Mouse (Mus musculus): ENCODE results near the gene Bpifb5. TPM values are rescaled to one million over a fixed set of nuclear protein-coding genes. Genes with fewer than 3 reads are reported as not detected.
A peak's percentile ranks its signal among the peaks of the same experiment; 100 is the strongest.
"Not testable (repeated sequence)": the region's sequence is repeated elsewhere in the genome, so short reads cannot be mapped to it uniquely, and the experiment has no call there.

Bpifb5 gene
- not detected in 2 replicates for polyA plus RNA-seq (2014; fragmentation: Nextera tagmentation; extraction: Ambion mirVana)

GRCm38 (mm10) chr2:154223265-154223916, at the start of gene Bpifb5:
Gene Bpifb5 (plus strand): TSS chr2:154223742.
- Histone ChIP-seq H3K9ac (ENCODE audit: low read depth, low read length) (no peak within 1 kb of the TSS), H3K4me2 (no peak within 1 kb of the TSS), H3K4me3 (ENCODE audit: low read depth, low read length) (no peak within 1 kb of the TSS), H3K9me3 (ENCODE audit: control insufficient read depth, low read length) (no peaks in the 10 kb centered on the region), H3K27me3 (replicated peaks; ENCODE audit: control insufficient read depth, insufficient read depth, low read length) (no peaks in the 10 kb centered on the region), H3K4me1 (replicated peaks; ENCODE audit: control insufficient read depth, insufficient read depth, low read length) (no peaks in the 10 kb centered on the region), H3K36me3 (ENCODE audit: control insufficient read depth, insufficient read depth, low read length) (no peaks in the 10 kb centered on the region), H3K27ac (ENCODE audit: low read depth, low read length) (no peak within 1 kb of the TSS)
- 16% methylated on average over 14 of the region's 14 CpGs for WGBS
- ATAC-seq (replicated peaks; ENCODE audit: low FRiP score): 0 out of 2 replicates have a peak, but pooled peaks have one; percentile 31
- DNase-seq (ENCODE audit: low spot score): no peak

- not testable (repeated sequence) for H3K27ac ChIP-seq (ENCODE audit: low read depth, low read length); H3K9me3 ChIP-seq (ENCODE audit: control insufficient read depth, low read length); H3K27me3 ChIP-seq (replicated peaks; ENCODE audit: control insufficient read depth, insufficient read depth, low read length); H3K36me3 ChIP-seq (ENCODE audit: control insufficient read depth, insufficient read depth, low read length); H3K4me1 ChIP-seq (replicated peaks; ENCODE audit: control insufficient read depth, insufficient read depth, low read length); DNase-seq (ENCODE audit: low spot score); H3K4me3 ChIP-seq (ENCODE audit: low read depth, low read length); H3K9ac ChIP-seq (ENCODE audit: low read depth, low read length); H3K4me2 ChIP-seq; ATAC-seq (replicated peaks; ENCODE audit: low FRiP score)
- WGBS: 79% methylated on average over 7 of the region's 7 CpGs
These were observed 41.6 kb upstream of the Bpifb5 start for GRCm38 (mm10) chr2:154181900-154182299.

GRCm38 (mm10) chr2:154183061-154183460, 40.5 kb upstream of the Bpifb5 start:
- DNase-seq (ENCODE audit: low spot score); H3K27ac ChIP-seq (ENCODE audit: low read depth, low read length); H3K4me1 ChIP-seq (replicated peaks; ENCODE audit: control insufficient read depth, insufficient read depth, low read length); H3K4me2 ChIP-seq; H3K4me3 ChIP-seq (ENCODE audit: low read depth, low read length); ATAC-seq (replicated peaks; ENCODE audit: low FRiP score); H3K9ac ChIP-seq (ENCODE audit: low read depth, low read length); H3K36me3 ChIP-seq (ENCODE audit: control insufficient read depth, insufficient read depth, low read length); H3K9me3 ChIP-seq (ENCODE audit: control insufficient read depth, low read length); H3K27me3 ChIP-seq (replicated peaks; ENCODE audit: control insufficient read depth, insufficient read depth, low read length): not testable (repeated sequence)
- 66% methylated on average over 4 of the region's 4 CpGs for WGBS

- 88% methylated on average over 6 of the region's 6 CpGs for WGBS
- Histone ChIP-seq H3K4me1 (replicated peaks; ENCODE audit: control insufficient read depth, insufficient read depth, low read length) (no peaks in the 10 kb centered on the region), H3K27me3 (replicated peaks; ENCODE audit: control insufficient read depth, insufficient read depth, low read length) (no peaks in the 10 kb centered on the region), H3K36me3 (ENCODE audit: control insufficient read depth, insufficient read depth, low read length) (no peaks in the 10 kb centered on the region), H3K27ac (ENCODE audit: low read depth, low read length) (no peak overlapping the region), H3K9me3 (ENCODE audit: control insufficient read depth, low read length) (no peaks in the 10 kb centered on the region), H3K9ac (ENCODE audit: low read depth, low read length) (no peak overlapping the region), H3K4me2 (no peak overlapping the region), H3K4me3 (ENCODE audit: low read depth, low read length) (no peak overlapping the region)
- ATAC-seq (replicated peaks; ENCODE audit: low FRiP score) (no peak), DNase-seq (ENCODE audit: low spot score) (no peak)
These were observed 38.2 kb upstream of the Bpifb5 start for GRCm38 (mm10) chr2:154185319-154185718.

- WGBS: 74% methylated on average over 3 of the region's 3 CpGs
These were observed 37.8 kb upstream of the Bpifb5 start for GRCm38 (mm10) chr2:154185748-154186147.

GRCm38 (mm10) chr2:154187468-154187867, 36.1 kb upstream of the Bpifb5 start:
- DNase-seq (ENCODE audit: low spot score): no peak
- no peak overlapping the region for H3K9ac ChIP-seq (ENCODE audit: low read depth, low read length)
- WGBS: 35% methylated on average over 5 of the region's 5 CpGs
- no peak overlapping the region for H3K4me3 ChIP-seq (ENCODE audit: low read depth, low read length)
- H3K27ac ChIP-seq (ENCODE audit: low read depth, low read length): no peak overlapping the region
- no peak for ATAC-seq (replicated peaks; ENCODE audit: low FRiP score)
- no peaks in the 10 kb centered on the region for H3K9me3 ChIP-seq (ENCODE audit: control insufficient read depth, low read length)
- H3K4me2 ChIP-seq: no peak overlapping the region
- no peaks in the 10 kb centered on the region for H3K36me3 ChIP-seq (ENCODE audit: control insufficient read depth, insufficient read depth, low read length)
- H3K4me1 ChIP-seq (replicated peaks; ENCODE audit: control insufficient read depth, insufficient read depth, low read length): no peaks in the 10 kb centered on the region
- no peaks in the 10 kb centered on the region for H3K27me3 ChIP-seq (replicated peaks; ENCODE audit: control insufficient read depth, insufficient read depth, low read length)

More at GRCm38 (mm10) chr2:154185748-154186147, 37.8 kb upstream of the Bpifb5 start:
- H3K4me2 ChIP-seq: no peak overlapping the region
- H3K4me3 ChIP-seq (ENCODE audit: low read depth, low read length): no peak overlapping the region
- no peak overlapping the region for H3K27ac ChIP-seq (ENCODE audit: low read depth, low read length)
- H3K27me3 ChIP-seq (replicated peaks; ENCODE audit: control insufficient read depth, insufficient read depth, low read length): no peaks in the 10 kb centered on the region
- H3K4me1 ChIP-seq (replicated peaks; ENCODE audit: control insufficient read depth, insufficient read depth, low read length): no peaks in the 10 kb centered on the region
- H3K9me3 ChIP-seq (ENCODE audit: control insufficient read depth, low read length): no peaks in the 10 kb centered on the region
- no peaks in the 10 kb centered on the region for H3K36me3 ChIP-seq (ENCODE audit: control insufficient read depth, insufficient read depth, low read length)
- H3K9ac ChIP-seq (ENCODE audit: low read depth, low read length): no peak overlapping the region
- DNase-seq (ENCODE audit: low spot score) (no peak), ATAC-seq (replicated peaks; ENCODE audit: low FRiP score) (no peak)

GRCm38 (mm10) chr2:154189877-154190434, 33.6 kb upstream of the Bpifb5 start:
- DNase-seq (ENCODE audit: low spot score): no peak
- 63% methylated on average over 7 of the region's 7 CpGs for WGBS
- H3K9ac ChIP-seq (ENCODE audit: low read depth, low read length): no peak overlapping the region

GRCm38 (mm10) chr2:154190546-154191258, 32.8 kb upstream of the Bpifb5 start, which contains the start of gene Bpifb1:
Gene Bpifb1 (plus strand): TSS chr2:154190818.
- Histone ChIP-seq H3K4me1 (replicated peaks; ENCODE audit: control insufficient read depth, insufficient read depth, low read length) (no peaks in the 10 kb centered on the region), H3K4me3 (ENCODE audit: low read depth, low read length) (no peak within 1 kb of the TSS), H3K27me3 (replicated peaks; ENCODE audit: control insufficient read depth, insufficient read depth, low read length) (no peaks in the 10 kb centered on the region), H3K9me3 (ENCODE audit: control insufficient read depth, low read length) (no peaks in the 10 kb centered on the region), H3K9ac (ENCODE audit: low read depth, low read length) (no peak within 1 kb of the TSS), H3K27ac (ENCODE audit: low read depth, low read length) (no peak within 1 kb of the TSS), H3K36me3 (ENCODE audit: control insufficient read depth, insufficient read depth, low read length) (no peaks in the 10 kb centered on the region), H3K4me2 (no peak within 1 kb of the TSS)
- DNase-seq (ENCODE audit: low spot score): no peak
- ATAC-seq (replicated peaks; ENCODE audit: low FRiP score): no peak
- WGBS: 77% methylated on average over 11 of the region's 11 CpGs

More at GRCm38 (mm10) chr2:154189877-154190434, 33.6 kb upstream of the Bpifb5 start:
- no peaks in the 10 kb centered on the region for H3K4me1 ChIP-seq (replicated peaks; ENCODE audit: control insufficient read depth, insufficient read depth, low read length)
- no peak overlapping the region for H3K27ac ChIP-seq (ENCODE audit: low read depth, low read length)
- H3K9me3 ChIP-seq (ENCODE audit: control insufficient read depth, low read length): no peaks in the 10 kb centered on the region
- H3K4me3 ChIP-seq (ENCODE audit: low read depth, low read length): no peak overlapping the region
- ATAC-seq (replicated peaks; ENCODE audit: low FRiP score): no peak
- H3K36me3 ChIP-seq (ENCODE audit: control insufficient read depth, insufficient read depth, low read length): no peaks in the 10 kb centered on the region
- H3K27me3 ChIP-seq (replicated peaks; ENCODE audit: control insufficient read depth, insufficient read depth, low read length): no peaks in the 10 kb centered on the region
- no peak overlapping the region for H3K4me2 ChIP-seq

Measured in liver, embryonic 11.5 days (tissue).